Mouse (Mus musculus) spleen, adult 2 months (tissue): ENCODE results near the gene Serpinb1a.

ENCODE experiments used
- CTCF ChIP-seq: fragments of 200-500 bp; IDR thresholded peaks from 2 replicates; pipeline ENCODE4 v1.5.1; 2011; ENCODE audit warnings: mild to moderate bottlenecking, inconsistent platforms; ENCODE audit not compliant: insufficient read depth, insufficient read length, insufficient replicate concordance; ENCODE audit errors: extremely low read depth
- POLR2A ChIP-seq: fragments of 200-500 bp; IDR thresholded peaks from 2 replicates; pipeline ENCODE4 v1.6.1; 2011; ENCODE audit warnings: low read depth, low read length, inconsistent platforms

DNA sequence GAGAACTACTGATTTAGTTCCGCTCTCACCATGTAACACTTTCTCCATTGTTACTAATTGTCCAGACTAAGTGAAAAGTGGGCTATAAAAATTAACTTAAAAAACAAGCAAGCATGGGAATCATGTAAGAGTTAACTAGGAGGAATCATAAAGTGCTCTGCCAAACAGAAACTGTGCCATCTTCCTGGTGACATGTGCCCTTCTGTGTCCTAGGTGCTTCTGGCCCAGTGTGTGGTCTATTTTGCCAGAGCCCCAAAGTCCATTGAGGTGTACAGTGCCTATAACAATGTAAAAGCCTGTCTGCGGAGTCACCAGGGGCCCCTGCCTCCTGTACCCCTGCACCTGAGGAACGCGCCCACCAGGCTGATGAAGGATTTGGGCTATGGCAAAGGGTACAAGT is 29.3 kb downstream of the Serpinb1a start:
- no peak for TF ChIP-seq CTCF
- TF ChIP-seq POLR2A, result no peak
